Mouse (Mus musculus) brain, embryonic 14.5 days (tissue): ENCODE data around the gene Cfap61.

Experiments
- CTCF ChIP-seq: fragments of 200-500 bp; IDR thresholded peaks from 2 replicates; pipeline ENCODE4 v1.5.1; 2012; ENCODE audit warnings: inconsistent platforms, mild to moderate bottlenecking, moderate library complexity, borderline replicate concordance; ENCODE audit not compliant: insufficient read depth, insufficient read length; ENCODE audit errors: extremely low read depth
- POLR2A ChIP-seq: fragments of 200-500 bp; IDR thresholded peaks from 2 replicates; pipeline ENCODE4 v1.6.1; 2012; ENCODE audit warnings: mild to moderate bottlenecking, inconsistent platforms, borderline replicate concordance; ENCODE audit not compliant: poor library complexity, insufficient read depth, insufficient read length, severe bottlenecking; ENCODE audit errors: extremely low read depth

DNA sequence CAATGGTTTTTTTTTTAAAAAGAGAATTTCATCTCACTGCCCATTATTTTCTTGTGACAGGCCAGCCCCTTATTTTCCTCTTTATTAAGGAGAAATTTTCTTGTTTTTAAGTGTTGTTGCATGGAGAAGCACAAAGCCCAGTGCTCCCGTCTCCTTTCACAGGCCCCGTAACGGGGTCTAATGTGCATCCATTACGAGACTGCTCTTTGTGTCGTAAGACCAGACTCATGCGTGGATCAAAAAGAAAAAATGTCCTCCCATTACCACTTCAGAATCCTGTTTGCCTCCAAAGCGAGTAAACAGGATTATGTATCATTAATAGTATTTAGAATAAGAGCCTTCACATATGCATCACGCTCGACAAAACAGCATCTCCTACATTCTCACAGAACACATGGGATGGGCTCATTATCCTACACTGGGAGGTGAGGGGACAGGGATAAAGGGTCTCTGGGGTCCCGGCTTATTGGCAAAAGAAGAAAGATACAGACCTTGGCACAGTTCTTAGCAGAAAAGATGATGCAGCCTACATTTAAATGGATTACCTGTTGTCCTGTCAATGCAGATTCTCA, 166.0 kb downstream of the Cfap61 start:
- TF ChIP-seq CTCF (no peak), POLR2A (no peak)
